Mouse (Mus musculus) ES-E14 (cell line): ENCODE measurements around the gene Tmem132a. TPM values are rescaled to one million over a fixed set of nuclear protein-coding genes. Genes with fewer than 3 reads are reported as not detected.

Experiments used
- DNase-seq: peaks from one replicate; pipeline ENCODE4 v3.0.0-alpha.2; 2013; ENCODE audit warnings: low read depth, low spot score
- H3K27ac ChIP-seq: 2 replicates; pipeline ENCODE4 v1.5.1; 2012; ENCODE audit warnings: low read depth, mild to moderate bottlenecking, low read length, moderate library complexity, mixed read lengths; ENCODE audit not compliant: poor library complexity, insufficient read depth, severe bottlenecking
- H3K36me3 ChIP-seq: 2 replicates; pipeline ENCODE4 v1.6.1; 2012; ENCODE audit warnings: mild to moderate bottlenecking, low read length, moderate library complexity, mixed read lengths; ENCODE audit not compliant: control insufficient read depth, poor library complexity, insufficient read depth, severe bottlenecking
- H3K4me1 ChIP-seq, 2 experiments: fragments of 150-350 bp in 1 of 2; sonication (generic) in 1 of 2; 2 replicates each; pipeline ENCODE4 v1.6.1; 2012; ENCODE audit warnings: low read length in 2 of 2, mild to moderate bottlenecking in 1 of 2, mixed read lengths in 1 of 2; ENCODE audit not compliant: control insufficient read depth in 2 of 2, insufficient read depth in 2 of 2, poor library complexity in 1 of 2
- H3K4me3 ChIP-seq, 2 experiments: fragments of 150-350 bp in 1 of 2; sonication (generic) in 1 of 2; 2 replicates each; pipeline ENCODE4 v1.5.1; 2012; ENCODE audit warnings: low read length in 2 of 2, low read depth in 1 of 2, mild to moderate bottlenecking in 1 of 2, mixed read lengths in 1 of 2; ENCODE audit not compliant: insufficient read depth in 1 of 2, poor library complexity in 1 of 2, severe bottlenecking in 1 of 2
- H3K9ac ChIP-seq: 2 replicates; pipeline ENCODE4 v1.6.1; 2012; ENCODE audit warnings: low read depth, mild to moderate bottlenecking, low read length, mixed read lengths; ENCODE audit not compliant: poor library complexity, insufficient read depth, severe bottlenecking
- H3K9me3 ChIP-seq: fragments of 150-350 bp; sonication (generic); 2 replicates; pipeline ENCODE4 v1.6.1; 2012; ENCODE audit warnings: low read depth, mild to moderate bottlenecking, low read length; ENCODE audit not compliant: control insufficient read depth, insufficient read depth
- CHD2 ChIP-seq: IDR thresholded peaks from 2 replicates; pipeline ENCODE4 v1.6.1; 2014; ENCODE audit warnings: mild to moderate bottlenecking, low read depth, low read length, inconsistent platforms
- HCFC1 ChIP-seq: IDR thresholded peaks from 2 replicates; pipeline ENCODE4 v1.6.1; 2012; ENCODE audit warnings: low read length, inconsistent platforms, borderline replicate concordance; ENCODE audit not compliant: insufficient read depth
- MAFK ChIP-seq: IDR thresholded peaks from 2 replicates; pipeline ENCODE4 v1.6.1; 2014; ENCODE audit warnings: mild to moderate bottlenecking, low read depth, low read length, inconsistent platforms; ENCODE audit not compliant: insufficient read depth
- ZC3H11A ChIP-seq: IDR thresholded peaks from 2 replicates; pipeline ENCODE4 v1.6.1; 2012; ENCODE audit warnings: low read depth, mild to moderate bottlenecking, inconsistent platforms, low read length, borderline replicate concordance
- ZNF384 ChIP-seq: IDR thresholded peaks from 2 replicates; pipeline ENCODE4 v1.6.1; 2012; ENCODE audit warnings: low read depth, low read length, inconsistent platforms
- in situ Hi-C, 2 experiments: fragments of 600-800 bp; cut with MboI; formaldehyde crosslinking; loops; one replicate each; pipeline ENCODE4 v1.15.1; 2025; ENCODE audit warnings: low sequenced_read_pairs in 2 of 2, inconsistent platforms in 1 of 2; ENCODE audit not compliant: unreplicated experiment in 2 of 2
- total RNA-seq: library from RNA; depleted of rRNA; stranded (reverse); fragments of 300-350 nt; gene quantifications from 2 replicates; pipeline ENCODE4 v1.2.3, GENCODE M21; 2012

Gene Tmem132a
- total RNA-seq, 1 experiment, result 41.4 TPM

DNA sequence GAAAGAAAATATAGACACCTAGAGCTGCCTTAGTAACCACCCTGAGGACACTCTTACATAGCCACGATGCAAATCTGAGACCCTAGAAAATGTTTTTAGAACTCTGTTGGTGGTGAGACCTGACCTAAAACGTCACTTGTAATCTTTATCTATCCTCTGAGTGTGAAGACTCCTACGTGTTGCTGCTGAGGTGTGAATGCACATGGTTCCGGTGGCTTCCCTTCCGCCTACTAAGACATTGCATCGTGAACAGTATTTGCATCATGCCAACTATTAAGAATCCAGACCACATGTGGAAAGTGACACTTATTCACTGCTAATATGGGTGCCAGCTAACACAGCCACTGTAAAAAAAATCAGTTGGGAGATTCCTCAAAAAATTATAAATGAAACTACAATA is 53.9 kb downstream of the Tmem132a start:
- in situ Hi-C loops, result no loop called here
- no peak overlapping the region for H3K27ac ChIP-seq

DNA sequence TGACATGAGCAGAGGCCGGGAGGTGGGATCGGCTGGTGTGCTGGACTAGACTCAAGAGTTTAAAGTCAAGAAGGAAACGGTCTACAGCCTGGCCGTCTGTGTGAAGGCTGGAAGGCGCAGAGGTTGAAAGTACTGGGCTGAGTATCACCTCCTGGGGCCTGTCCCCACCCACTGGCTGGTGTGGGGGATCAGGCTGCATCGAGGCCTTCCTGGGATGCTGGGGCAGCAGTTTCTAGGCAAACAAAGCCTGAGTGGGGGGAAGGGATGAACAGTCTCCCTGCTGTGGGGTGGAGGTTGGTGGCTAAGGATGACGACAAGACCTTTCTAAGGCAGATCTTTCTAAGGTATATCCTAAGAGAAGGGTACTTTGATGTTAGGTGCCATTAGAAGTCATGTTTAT is 55.8 kb downstream of the Tmem132a start:
- DNase-seq, result no peak
- H3K4me1 ChIP-seq, result peaks cover 0 to 4% of the 10 kb centered on the region in 2 experiments; a peak in 1 of 4 replicates
- in situ Hi-C loops, result no loop called here
- H3K4me3 ChIP-seq, result no peak overlapping the region
- no peak overlapping the region for H3K9ac ChIP-seq
- H3K27ac ChIP-seq, result no peak overlapping the region
- H3K36me3 ChIP-seq, result no peaks in the 10 kb centered on the region
- no peaks in the 10 kb centered on the region for H3K9me3 ChIP-seq
- no peak for TF ChIP-seq MAFK
- no peak for TF ChIP-seq ZC3H11A
- TF ChIP-seq CHD2, result no peak
- no peak for TF ChIP-seq HCFC1

More for the DNA sequence above, 53.9 kb downstream of the Tmem132a start:
- H3K36me3 ChIP-seq, result no peaks in the 10 kb centered on the region
- H3K4me3 ChIP-seq, result no peak overlapping the region
- peaks cover 0 to 4% of the 10 kb centered on the region in 2 experiments; a peak in 1 of 4 replicates for H3K4me1 ChIP-seq
- DNase-seq, result no peak
- H3K9ac ChIP-seq, result no peak overlapping the region
- H3K9me3 ChIP-seq, result no peaks in the 10 kb centered on the region
- no peak for TF ChIP-seq ZC3H11A
- TF ChIP-seq CHD2, result no peak

DNA sequence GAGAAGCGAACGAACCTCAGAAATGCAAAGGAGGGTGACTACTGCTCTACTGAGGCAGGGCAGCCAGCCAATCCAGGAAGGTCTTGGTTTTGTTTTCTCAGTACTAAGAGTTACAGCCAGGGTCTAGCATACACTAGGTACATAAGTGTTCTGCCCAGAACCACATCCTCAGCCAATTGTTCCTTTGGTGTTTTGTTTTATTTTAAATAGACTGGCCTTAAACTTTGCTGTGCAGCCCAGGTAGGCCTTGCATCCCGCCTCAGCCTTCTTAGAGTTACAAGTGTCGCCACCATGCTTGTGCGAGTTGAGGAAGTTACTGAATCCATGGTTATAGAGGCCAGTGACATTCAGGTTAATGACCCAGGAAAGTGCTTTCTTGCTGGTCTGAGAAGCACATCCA is 56.7 kb downstream of the Tmem132a start:
- in situ Hi-C loops, result no loop called here

DNA sequence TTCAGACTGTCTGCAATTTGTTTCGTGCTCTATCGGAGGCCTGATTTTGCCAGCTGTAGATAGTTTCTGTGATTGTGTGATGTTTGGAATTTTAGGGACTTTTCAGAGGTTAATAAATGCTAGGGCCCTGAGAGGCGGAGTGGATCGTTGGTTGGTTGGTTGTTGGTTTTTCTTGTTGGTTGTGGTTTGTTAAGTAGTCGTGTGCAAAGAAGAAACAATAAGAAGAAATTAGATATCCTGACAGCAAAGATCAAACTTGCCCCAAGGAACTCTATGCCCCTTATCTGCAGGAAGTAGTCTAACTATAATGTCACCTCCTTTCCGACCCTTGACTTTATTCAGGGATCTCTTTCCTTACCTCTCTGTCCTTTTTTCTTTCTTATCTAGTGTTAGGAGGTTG is 58.3 kb downstream of the Tmem132a start:
- Histone ChIP-seq H3K9me3 (no peaks in the 10 kb centered on the region), H3K4me3 (no peak overlapping the region), H3K4me1 (no peaks in the 10 kb centered on the region), H3K9ac (no peak overlapping the region), H3K27ac (no peak overlapping the region), H3K36me3 (no peaks in the 10 kb centered on the region)
- DNase-seq, result no peak
- in situ Hi-C loops, result no loop called here
- TF ChIP-seq ZC3H11A, result no peak

More for the DNA sequence above, 56.7 kb downstream of the Tmem132a start:
- Histone ChIP-seq H3K4me1 (no peaks in the 10 kb centered on the region; a peak in 1 of 4 replicates), H3K9ac (no peak overlapping the region), H3K9me3 (no peaks in the 10 kb centered on the region), H3K27ac (no peak overlapping the region), H3K36me3 (no peaks in the 10 kb centered on the region), H3K4me3 (no peak overlapping the region)
- TF ChIP-seq MAFK (no peak), ZNF384 (no peak), HCFC1 (no peak), ZC3H11A (no peak), CHD2 (no peak)
- no peak for DNase-seq

DNA sequence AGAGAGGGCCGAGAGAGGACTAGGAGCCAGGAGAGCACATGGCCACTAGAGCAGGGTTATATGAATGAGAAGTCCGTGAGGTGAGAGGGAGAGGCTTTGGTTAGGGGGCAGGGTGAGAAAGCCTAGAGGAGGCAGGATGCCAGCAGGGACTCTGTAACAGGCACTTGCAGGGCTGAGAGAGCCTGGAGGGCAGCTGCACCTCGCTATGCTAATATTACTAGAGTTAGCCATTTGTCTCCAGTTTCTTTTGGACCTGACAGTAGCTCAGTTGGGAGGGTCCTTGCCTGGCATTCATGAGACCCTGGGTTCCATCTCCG is 59.6 kb downstream of the Tmem132a start:
- H3K36me3 ChIP-seq, result no peaks in the 10 kb centered on the region
- H3K4me3 ChIP-seq, result no peak overlapping the region
- in situ Hi-C loops, result no loop called here
- H3K4me1 ChIP-seq, result no peaks in the 10 kb centered on the region
- H3K27ac ChIP-seq, result no peak overlapping the region
- no peak overlapping the region for H3K9ac ChIP-seq
- no peaks in the 10 kb centered on the region for H3K9me3 ChIP-seq
- DNase-seq, result no peak
- no peak for TF ChIP-seq HCFC1
- no peak for TF ChIP-seq ZNF384
- no peak for TF ChIP-seq CHD2
- no peak for TF ChIP-seq MAFK
- TF ChIP-seq ZC3H11A, result no peak
